Mouse (Mus musculus) olfactory bulb, adult 2 months (tissue): ENCODE data around the gene Hexa.

Experiments
- CTCF ChIP-seq: fragments of 200-500 bp; IDR thresholded peaks from 2 replicates; pipeline ENCODE4 v1.5.1; 2012; ENCODE audit warnings: low read depth, mild to moderate bottlenecking, low read length, moderate library complexity; ENCODE audit not compliant: insufficient read depth
- POLR2A ChIP-seq: fragments of 200-500 bp; IDR thresholded peaks from 2 replicates; pipeline ENCODE4 v1.6.1; 2012; ENCODE audit warnings: mild to moderate bottlenecking, low read depth, low read length, moderate library complexity; ENCODE audit not compliant: insufficient read depth

- TF ChIP-seq CTCF (no peak), POLR2A (no peak)
These were observed 39.1 kb downstream of the Hexa start for GRCm38 (mm10) chr9:59578505-59578867.
